Mouse (Mus musculus) myocyte (in vitro differentiated cells): ENCODE measurements around the gene Zbtb38. TPM values are rescaled to one million over a fixed set of nuclear protein-coding genes. Genes with fewer than 3 reads are reported as not detected.
A peak's percentile ranks its signal among the peaks of the same experiment; 100 is the strongest.

Source experiments
- H3K27me3 ChIP-seq: one replicate; pipeline ENCODE4 v1.6.1; 2011; ENCODE audit not compliant: control insufficient read depth, insufficient read depth, insufficient read length
- H3K36me3 ChIP-seq: one replicate; pipeline ENCODE4 v1.6.1; 2011; ENCODE audit not compliant: control insufficient read depth, insufficient read depth
- H3K4me2 ChIP-seq: one replicate; pipeline ENCODE4 v1.6.1; 2011; ENCODE audit warnings: low read depth, control low read depth
- H3K4me3 ChIP-seq: one replicate; pipeline ENCODE4 v1.5.1; 2011; ENCODE audit warnings: mild to moderate bottlenecking, control low read depth, moderate library complexity
- H3K79me2 ChIP-seq: one replicate; pipeline ENCODE4 v1.6.1; 2011; ENCODE audit not compliant: control insufficient read depth, insufficient read depth
- H3ac ChIP-seq: one replicate; pipeline ENCODE4 v1.6.1; 2011; ENCODE audit not compliant: control insufficient read depth, insufficient read length
- CEBPB ChIP-seq: IDR thresholded peaks from 2 replicates; pipeline ENCODE4 v1.6.1; 2011; ENCODE audit warnings: mild to moderate bottlenecking, moderate library complexity; ENCODE audit not compliant: poor library complexity, insufficient read depth, severe bottlenecking
- E2F4 ChIP-seq: IDR thresholded peaks from one replicate; pipeline ENCODE4 v1.6.1; 2011; ENCODE audit warnings: mild to moderate bottlenecking, control low read depth, moderate library complexity; ENCODE audit not compliant: insufficient read depth
- MAX ChIP-seq: IDR thresholded peaks from one replicate; pipeline ENCODE4 v1.6.1; 2011; ENCODE audit warnings: low read depth, mild to moderate bottlenecking, control low read depth
- MYOD1 ChIP-seq, 3 experiments: IDR thresholded peaks; one replicate each; pipeline ENCODE4 v1.6.1; 2011; ENCODE audit warnings: control low read depth in 2 of 3, low read depth in 2 of 3, mild to moderate bottlenecking in 2 of 3, moderate library complexity in 1 of 3; ENCODE audit not compliant: insufficient read length in 2 of 3, control insufficient read depth in 1 of 3
- MYOG ChIP-seq, 3 experiments: IDR thresholded peaks; one replicate each; pipeline ENCODE4 v1.6.1; 2011; ENCODE audit warnings: control low read depth in 2 of 3, low read depth in 2 of 3, mild to moderate bottlenecking in 2 of 3; ENCODE audit not compliant: insufficient read length in 2 of 3, control insufficient read depth in 1 of 3, insufficient read depth in 1 of 3
- POLR2A ChIP-seq: IDR thresholded peaks from one replicate; pipeline ENCODE4 v1.6.1; 2011; ENCODE audit warnings: low read depth, mild to moderate bottlenecking, control low read depth, moderate library complexity; ENCODE audit not compliant: insufficient read length
- POLR2AphosphoS2 ChIP-seq: IDR thresholded peaks from one replicate; pipeline ENCODE4 v1.6.1; 2011; ENCODE audit warnings: low read depth, control low read depth; ENCODE audit not compliant: insufficient read length
- REST ChIP-seq: IDR thresholded peaks from one replicate; pipeline ENCODE4 v1.6.1; 2011; ENCODE audit warnings: mild to moderate bottlenecking, control low read depth, moderate library complexity; ENCODE audit not compliant: insufficient read depth, insufficient read length
- SRF ChIP-seq: IDR thresholded peaks from one replicate; pipeline ENCODE4 v1.6.1; 2011; ENCODE audit warnings: low read depth; ENCODE audit not compliant: control insufficient read depth, insufficient read length
- TCF12 ChIP-seq: IDR thresholded peaks from one replicate; pipeline ENCODE4 v1.6.1; 2011; ENCODE audit warnings: mild to moderate bottlenecking, control low read depth; ENCODE audit not compliant: poor library complexity, insufficient read depth, severe bottlenecking
- TCF3 ChIP-seq: IDR thresholded peaks from one replicate; pipeline ENCODE4 v1.6.1; 2011; ENCODE audit warnings: low read depth, control low read depth; ENCODE audit not compliant: insufficient read length
- USF1 ChIP-seq: IDR thresholded peaks from one replicate; pipeline ENCODE4 v1.6.1; 2011; ENCODE audit warnings: low read depth, mild to moderate bottlenecking, control low read depth, moderate library complexity
- polyA plus RNA-seq: library from polyadenylated mRNA; unstranded; fragments of >200 nt; fragmentation: generic; extraction: Trizol; gene quantifications from one replicate; pipeline ENCODE4 v1.2.1, GENCODE M21; 2012; ENCODE audit warnings: missing spikeins

Gene Zbtb38
- polyA plus RNA-seq, 1 experiment: 9.1 TPM

- no peak for TF ChIP-seq SRF
- TF ChIP-seq MAX: no peak
- TF ChIP-seq USF1: no peak
- TF ChIP-seq E2F4: no peak
- Histone ChIP-seq H3K36me3 (peaks cover 51% of the 10 kb centered on the region), H3K79me2 (peaks cover 45% of the 10 kb centered on the region), H3K4me3 (no peak overlapping the region), H3K4me2 (no peak overlapping the region), H3K27me3 (no peaks in the 10 kb centered on the region), H3ac (no peak overlapping the region)
Observed at GRCm38 (mm10) chr9:96732644-96733424, 19.8 kb downstream of the Zbtb38 start.

- TF ChIP-seq CEBPB (peak; percentile 78), POLR2AphosphoS2 (no peak), TCF12 (no peak), POLR2A (peak; percentile 25), MYOG (IDR thresholded peaks at IDR 0.05; ENCODE audit: control insufficient read depth in 1 of 3, insufficient read depth in 1 of 3, insufficient read length in 2 of 3, low read depth in 2 of 3) (no peak), SRF (no peak), TCF3 (no peak), USF1 (no peak)
- Histone ChIP-seq H3K36me3 (peaks cover 56% of the 10 kb centered on the region), H3K4me3 (no peak overlapping the region), H3K27me3 (no peaks in the 10 kb centered on the region), H3ac (no peak overlapping the region), H3K79me2 (peaks cover 44% of the 10 kb centered on the region), H3K4me2 (no peak overlapping the region)
Observed at GRCm38 (mm10) chr9:96731961-96732511, 20.6 kb downstream of the Zbtb38 start.

GRCm38 (mm10) chr9:96731039-96731895, 21.4 kb downstream of the Zbtb38 start:
- Histone ChIP-seq H3K4me3 (no peak overlapping the region), H3ac (no peak overlapping the region), H3K27me3 (no peaks in the 10 kb centered on the region), H3K79me2 (peaks cover 48% of the 10 kb centered on the region), H3K36me3 (peaks cover 64% of the 10 kb centered on the region), H3K4me2 (no peak overlapping the region)
- TF ChIP-seq MYOD1 (IDR thresholded peaks at IDR 0.05; ENCODE audit: control insufficient read depth in 1 of 3, insufficient read length in 2 of 3, low read depth in 2 of 3) (no peak), REST (no peak), MAX (no peak), SRF (no peak), TCF3 (no peak), TCF12 (no peak), CEBPB (no peak), USF1 (no peak), E2F4 (no peak), POLR2A (no peak), MYOG (IDR thresholded peaks at IDR 0.05; ENCODE audit: control insufficient read depth in 1 of 3, insufficient read depth in 1 of 3, insufficient read length in 2 of 3, low read depth in 2 of 3) (no peak), POLR2AphosphoS2 (no peak)

GRCm38 (mm10) chr9:96730311-96730625, 22.4 kb downstream of the Zbtb38 start:
- Histone ChIP-seq H3K36me3 (peaks cover 71% of the 10 kb centered on the region), H3K79me2 (peaks cover 55% of the 10 kb centered on the region), H3K4me3 (no peak overlapping the region), H3K27me3 (no peaks in the 10 kb centered on the region), H3K4me2 (no peak overlapping the region), H3ac (no peak overlapping the region)
- TF ChIP-seq SRF: no peak
- no peak for TF ChIP-seq E2F4
- no peak for TF ChIP-seq TCF12
- no peak for TF ChIP-seq USF1
- no peak for TF ChIP-seq REST
- TF ChIP-seq POLR2A: no peak
